Mouse (Mus musculus): ENCODE results near the gene Ryk. TPM values are rescaled to one million over a fixed set of nuclear protein-coding genes. Genes with fewer than 3 reads are reported as not detected.

Gene Ryk
- 6.8 and 10.7 TPM in 2 replicates for polyA plus RNA-seq (2012; rRNA removed)

DNA sequence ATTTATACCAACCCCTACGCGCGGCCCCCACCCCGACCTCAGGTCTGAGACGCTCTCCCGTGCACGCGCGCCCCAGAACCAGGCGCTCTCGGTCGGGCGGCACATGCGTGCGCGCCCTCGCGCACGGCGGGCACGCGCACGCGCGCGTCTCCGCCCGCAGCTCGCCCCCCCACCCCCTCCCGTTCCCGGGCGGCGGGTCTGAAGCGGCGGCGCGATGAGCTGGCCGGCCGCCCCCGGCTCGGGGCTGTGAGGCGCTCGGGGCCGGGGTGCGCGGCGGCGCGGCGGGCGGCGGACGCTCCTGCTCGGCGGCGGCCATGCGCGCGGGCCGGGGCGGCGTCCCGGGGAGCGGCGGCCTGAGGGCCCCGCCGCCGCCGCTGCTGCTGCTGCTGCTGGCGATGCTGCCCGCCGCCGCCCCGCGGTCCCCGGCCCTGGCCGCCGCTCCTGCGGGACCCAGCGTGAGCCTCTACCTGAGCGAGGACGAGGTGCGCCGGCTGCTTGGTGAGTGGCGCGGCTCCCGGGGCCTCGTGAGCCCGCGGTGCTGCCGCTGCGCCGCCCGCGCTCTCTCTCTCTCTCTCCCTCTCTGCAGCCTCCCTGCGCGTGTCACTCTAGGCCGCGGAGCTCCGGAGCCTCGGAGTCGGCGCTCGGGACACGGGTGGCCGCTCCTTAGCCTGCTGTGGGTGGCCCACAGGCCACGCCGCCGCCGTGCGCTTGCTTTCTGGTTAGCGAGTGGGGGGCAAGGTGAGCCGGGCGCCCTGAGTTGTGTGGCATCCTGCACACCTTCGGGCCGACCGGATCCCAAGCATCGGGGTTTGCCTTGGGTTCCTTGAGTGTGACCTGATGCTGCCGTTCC is at the start of gene Ryk:
Gene Ryk, plus strand, starts transcription at position 176 of the 850 bp plus-strand sequence.
- Histone ChIP-seq H3K36me3 (ENCODE audit: control insufficient read depth, insufficient read depth, low read length) (no peaks in the 10 kb centered on the region), H3K27ac (ENCODE audit: control insufficient read depth, insufficient read depth, low read length) (no peak within 1 kb of the TSS), H3K4me1 (replicated peaks; ENCODE audit: control insufficient read depth, insufficient read depth, low read length) (no peaks in the 10 kb centered on the region), H3K4me3 (ENCODE audit: control insufficient read depth, insufficient read depth, low read length) (peak within 1 kb of the TSS; percentile 24), H3K27me3 (ENCODE audit: control insufficient read depth, insufficient read depth, low read length) (no peaks in the 10 kb centered on the region; the same call in 1 of the 2 replicates)
- DNase-seq = no peak
- WGBS = 8% methylated on average over 119 of the region's 119 CpGs
- TF ChIP-seq POLR2A (IDR thresholded peaks at IDR 0.05; ENCODE audit: control insufficient read depth, extremely low read depth, insufficient read depth, low read length, poor library complexity) = no peak
- no peak for TF ChIP-seq CTCF (IDR thresholded peaks at IDR 0.05; ENCODE audit: borderline replicate concordance, control insufficient read depth, extremely low read depth, insufficient read depth, low read length, poor library complexity)

DNA sequence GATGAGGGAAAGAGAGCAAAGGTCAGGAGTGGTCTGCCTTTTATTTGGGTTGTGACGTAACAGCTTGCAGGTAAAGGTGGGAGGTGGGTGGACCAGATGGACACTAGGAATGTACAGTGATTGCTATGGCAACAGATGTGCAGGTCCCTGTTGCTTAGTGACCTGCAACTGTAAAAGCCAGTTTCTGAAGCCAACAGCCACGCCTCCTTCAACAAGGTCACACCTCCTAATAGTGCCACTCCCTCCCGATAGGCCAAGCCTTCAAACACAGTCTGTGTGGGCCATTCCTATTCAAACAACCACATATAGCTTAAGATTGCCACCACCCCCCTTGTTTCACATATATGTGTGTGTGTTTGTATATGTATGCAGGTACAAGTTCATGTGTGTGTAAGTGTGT is 45.2 kb upstream of the Ryk start:
- Histone ChIP-seq H3K4me3 (ENCODE audit: control insufficient read depth, insufficient read depth, low read length) (no peak overlapping the region), H3K4me1 (replicated peaks; ENCODE audit: control insufficient read depth, insufficient read depth, low read length) (peaks cover 7% of the 10 kb centered on the region), H3K36me3 (ENCODE audit: control insufficient read depth, insufficient read depth, low read length) (no peaks in the 10 kb centered on the region), H3K27ac (ENCODE audit: control insufficient read depth, insufficient read depth, low read length) (no peak overlapping the region), H3K27me3 (ENCODE audit: control insufficient read depth, insufficient read depth, low read length) (no peaks in the 10 kb centered on the region)
- no peak for DNase-seq
- WGBS = 81% methylated on average over 3 of the region's 3 CpGs
- no peak for TF ChIP-seq CTCF (IDR thresholded peaks at IDR 0.05; ENCODE audit: borderline replicate concordance, control insufficient read depth, extremely low read depth, insufficient read depth, low read length, poor library complexity)
- TF ChIP-seq POLR2A (IDR thresholded peaks at IDR 0.05; ENCODE audit: control insufficient read depth, extremely low read depth, insufficient read depth, low read length, poor library complexity) = no peak

DNA sequence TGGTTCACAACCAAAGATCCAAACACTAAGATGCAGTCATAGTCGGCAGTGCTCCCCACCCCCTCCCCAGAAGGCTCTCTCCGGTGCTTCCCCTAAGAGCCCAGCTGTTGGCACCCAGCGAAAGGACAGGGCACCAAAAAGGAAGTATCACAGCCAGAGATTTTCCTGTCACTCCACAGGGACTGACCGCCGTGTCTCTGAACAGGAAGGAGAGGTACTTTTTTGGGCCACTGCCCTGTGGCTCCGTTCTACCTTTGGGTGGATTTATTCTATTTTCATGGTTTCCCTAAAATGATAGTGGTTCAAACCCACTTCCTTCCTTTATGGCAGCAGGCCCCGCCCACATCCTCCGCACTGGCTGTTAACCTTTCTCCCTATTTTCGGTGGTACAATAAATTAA is 42.9 kb upstream of the Ryk start:
- peak; percentile 27 for DNase-seq
- no peak overlapping the region for H3K4me3 ChIP-seq (ENCODE audit: control insufficient read depth, insufficient read depth, low read length)

DNA sequence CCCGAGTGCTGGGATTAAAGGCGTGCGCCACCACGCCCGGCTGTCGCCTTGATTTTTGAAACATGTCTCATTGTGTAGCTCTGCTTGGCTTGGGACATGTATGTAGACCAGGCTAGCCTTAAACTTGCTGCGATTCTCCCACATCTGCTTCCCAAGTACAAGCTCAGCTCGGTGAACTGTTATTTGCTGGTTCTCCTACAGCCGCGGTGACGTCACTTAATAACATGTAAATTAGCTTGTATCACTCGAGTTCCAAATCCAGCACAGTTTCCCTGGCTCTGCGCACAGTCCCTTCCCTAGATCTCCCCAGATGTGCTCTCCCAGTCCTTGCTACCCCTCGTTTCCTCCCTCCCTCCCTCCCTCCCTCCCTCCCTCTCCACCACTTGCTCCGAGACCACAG is 41.9 kb upstream of the Ryk start:
- WGBS = 66% methylated on average over 15 of the region's 15 CpGs
- peaks cover 7% of the 10 kb centered on the region for H3K4me1 ChIP-seq (replicated peaks; ENCODE audit: control insufficient read depth, insufficient read depth, low read length)
- no peak overlapping the region for H3K27ac ChIP-seq (ENCODE audit: control insufficient read depth, insufficient read depth, low read length)
- TF ChIP-seq CTCF (IDR thresholded peaks at IDR 0.05; ENCODE audit: borderline replicate concordance, control insufficient read depth, extremely low read depth, insufficient read depth, low read length, poor library complexity) (no peak), POLR2A (IDR thresholded peaks at IDR 0.05; ENCODE audit: control insufficient read depth, extremely low read depth, insufficient read depth, low read length, poor library complexity) (no peak)
- H3K36me3 ChIP-seq (ENCODE audit: control insufficient read depth, insufficient read depth, low read length) = no peaks in the 10 kb centered on the region
- DNase-seq = no peak
- no peaks in the 10 kb centered on the region for H3K27me3 ChIP-seq (ENCODE audit: control insufficient read depth, insufficient read depth, low read length)
- no peak overlapping the region for H3K4me3 ChIP-seq (ENCODE audit: control insufficient read depth, insufficient read depth, low read length)

More for the DNA sequence above, 42.9 kb upstream of the Ryk start:
- Histone ChIP-seq H3K36me3 (ENCODE audit: control insufficient read depth, insufficient read depth, low read length) (no peaks in the 10 kb centered on the region), H3K27me3 (ENCODE audit: control insufficient read depth, insufficient read depth, low read length) (no peaks in the 10 kb centered on the region), H3K27ac (ENCODE audit: control insufficient read depth, insufficient read depth, low read length) (no peak overlapping the region), H3K4me1 (replicated peaks; ENCODE audit: control insufficient read depth, insufficient read depth, low read length) (peaks cover 7% of the 10 kb centered on the region)
- WGBS = 6% methylated on average over 9 of the region's 9 CpGs
- TF ChIP-seq CTCF (IDR thresholded peaks at IDR 0.05; ENCODE audit: borderline replicate concordance, control insufficient read depth, extremely low read depth, insufficient read depth, low read length, poor library complexity) = no peak
- TF ChIP-seq POLR2A (IDR thresholded peaks at IDR 0.05; ENCODE audit: control insufficient read depth, extremely low read depth, insufficient read depth, low read length, poor library complexity) = no peak

DNA sequence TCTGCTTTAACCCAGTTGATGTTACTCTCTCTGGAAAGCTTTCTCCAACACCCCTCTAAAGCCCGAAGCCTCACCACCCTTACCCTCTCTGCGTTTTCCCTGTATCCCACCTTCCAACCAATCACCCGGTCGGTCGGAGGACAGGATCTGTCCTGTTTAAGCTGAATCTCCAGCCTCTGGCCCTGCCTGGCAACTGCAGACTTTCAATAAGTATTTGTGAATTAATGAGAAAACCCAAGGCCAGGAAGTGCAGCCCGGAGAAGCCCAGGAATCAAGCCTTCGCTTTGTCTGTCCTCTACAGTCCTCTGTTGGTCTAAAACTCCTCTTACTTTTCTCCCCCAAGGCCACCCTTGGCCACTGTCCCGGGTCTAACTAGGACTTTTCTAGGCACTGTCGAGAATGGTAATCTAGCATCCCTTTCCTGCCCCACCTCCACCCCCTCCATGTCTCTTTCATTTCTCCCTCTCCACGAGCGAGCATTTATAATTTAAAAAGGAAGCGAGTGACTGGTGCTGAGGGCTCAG is 41.4 kb upstream of the Ryk start:
- TF ChIP-seq CTCF (IDR thresholded peaks at IDR 0.05; ENCODE audit: borderline replicate concordance, control insufficient read depth, extremely low read depth, insufficient read depth, low read length, poor library complexity) = no peak
- no peak for TF ChIP-seq POLR2A (IDR thresholded peaks at IDR 0.05; ENCODE audit: control insufficient read depth, extremely low read depth, insufficient read depth, low read length, poor library complexity)
- no peak for DNase-seq
- 41% methylated on average over 12 of the region's 12 CpGs for WGBS
- H3K36me3 ChIP-seq (ENCODE audit: control insufficient read depth, insufficient read depth, low read length) = no peaks in the 10 kb centered on the region
- no peak overlapping the region for H3K27ac ChIP-seq (ENCODE audit: control insufficient read depth, insufficient read depth, low read length)
- peaks cover 7% of the 10 kb centered on the region for H3K4me1 ChIP-seq (replicated peaks; ENCODE audit: control insufficient read depth, insufficient read depth, low read length)
- H3K27me3 ChIP-seq (ENCODE audit: control insufficient read depth, insufficient read depth, low read length) = no peaks in the 10 kb centered on the region
- H3K4me3 ChIP-seq (ENCODE audit: control insufficient read depth, insufficient read depth, low read length) = no peak overlapping the region

DNA sequence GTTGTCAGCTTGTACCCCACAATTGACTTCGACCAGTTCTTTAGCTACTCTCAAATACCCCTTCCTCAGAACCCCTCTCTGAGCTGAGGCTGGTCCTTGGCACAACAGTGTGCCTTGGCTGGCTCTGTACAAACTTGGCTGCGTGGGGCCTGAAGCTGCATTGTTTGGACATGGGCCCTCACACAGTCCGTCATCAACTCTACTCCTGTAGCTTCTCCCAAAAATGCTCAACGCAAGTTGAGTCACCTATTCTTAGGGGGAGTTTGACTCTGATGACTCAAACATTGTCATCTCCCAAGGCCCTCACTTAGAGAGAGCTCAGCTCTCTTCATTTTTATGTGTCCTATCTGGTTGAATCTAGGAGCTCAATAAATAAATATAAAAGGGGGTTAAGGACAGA is 36.3 kb upstream of the Ryk start:
- H3K4me3 ChIP-seq (ENCODE audit: control insufficient read depth, insufficient read depth, low read length) = no peak overlapping the region
- H3K27me3 ChIP-seq (ENCODE audit: control insufficient read depth, insufficient read depth, low read length) = no peaks in the 10 kb centered on the region
- DNase-seq = no peak
- no peak overlapping the region for H3K27ac ChIP-seq (ENCODE audit: control insufficient read depth, insufficient read depth, low read length)
- no peaks in the 10 kb centered on the region for H3K36me3 ChIP-seq (ENCODE audit: control insufficient read depth, insufficient read depth, low read length)
- no peak for TF ChIP-seq POLR2A (IDR thresholded peaks at IDR 0.05; ENCODE audit: control insufficient read depth, extremely low read depth, insufficient read depth, low read length, poor library complexity)
- no peak for TF ChIP-seq CTCF (IDR thresholded peaks at IDR 0.05; ENCODE audit: borderline replicate concordance, control insufficient read depth, extremely low read depth, insufficient read depth, low read length, poor library complexity)
- WGBS = 88% methylated on average over 4 of the region's 4 CpGs
- no peaks in the 10 kb centered on the region for H3K4me1 ChIP-seq (replicated peaks; ENCODE audit: control insufficient read depth, insufficient read depth, low read length)
